Mouse (Mus musculus) hindbrain, embryonic 12.5 days (tissue): ENCODE data around the gene Galnt9. TPM values are rescaled to one million over a fixed set of nuclear protein-coding genes. Genes with fewer than 3 reads are reported as not detected.

Experiments used
- ATAC-seq: fragments of 200-750 bp; cut with Nextera tagmentation; 2 replicates; pipeline ENCODE4 v1.8.0; 2017; ENCODE audit warnings: moderate TSS enrichment; ENCODE audit not compliant: low FRiP score
- H3K27ac ChIP-seq: fragments of 300-500 bp; sonication (generic); 2 replicates; pipeline ENCODE4 v1.5.1; 2016; ENCODE audit warnings: mild to moderate bottlenecking
- H3K27me3 ChIP-seq: fragments of 300-500 bp; sonication (generic); 2 replicates; pipeline ENCODE4 v1.6.1; 2016; ENCODE audit warnings: mild to moderate bottlenecking
- H3K36me3 ChIP-seq: fragments of 300-500 bp; sonication (generic); 2 replicates; pipeline ENCODE4 v1.6.1; 2016; ENCODE audit warnings: mild to moderate bottlenecking
- H3K4me1 ChIP-seq: fragments of 300-500 bp; sonication (generic); 2 replicates; pipeline ENCODE4 v1.6.1; 2016
- H3K4me2 ChIP-seq: fragments of 300-500 bp; sonication (generic); replicated peaks from 2 replicates; pipeline ENCODE4 v1.6.1; 2016; ENCODE audit warnings: mild to moderate bottlenecking
- H3K4me3 ChIP-seq: fragments of 300-500 bp; sonication (generic); 2 replicates; pipeline ENCODE4 v1.5.1; 2016; ENCODE audit warnings: mild to moderate bottlenecking
- H3K9ac ChIP-seq: fragments of 300-500 bp; sonication (generic); 2 replicates; pipeline ENCODE4 v1.6.1; 2016; ENCODE audit warnings: mild to moderate bottlenecking, moderate library complexity
- H3K9me3 ChIP-seq: fragments of 300-500 bp; sonication (generic); replicated peaks from 2 replicates; pipeline ENCODE4 v1.6.1; 2016; ENCODE audit warnings: mild to moderate bottlenecking
- WGBS: fragments of 180-500 bp; shearing (Covaris S2); methylation state at CpG from one replicate; pipeline ENCODE4 v1.1.7; 2016; 5-methylcytosine and 5-hydroxymethylcytosine counted together
- polyA plus RNA-seq: library from polyadenylated mRNA; unstranded; fragments of >200 nt; fragmentation: Nextera tagmentation; extraction: Ambion mirVana; gene quantifications from 2 replicates; pipeline ENCODE4 v1.2.1, GENCODE M21; 2016

Galnt9 gene
- polyA plus RNA-seq, 1 experiment from 2014 or later: 8.8 TPM

GRCm38 (mm10) chr5:110541456-110541855 is 2.7 kb upstream of the Galnt9 start:
- peaks cover 21% of the 10 kb centered on the region for H3K4me1 ChIP-seq
- H3K36me3 ChIP-seq: no peaks in the 10 kb centered on the region
- H3K27me3 ChIP-seq: peaks cover 44% of the 10 kb centered on the region
- H3K4me2 ChIP-seq: no peak overlapping the region
- no peaks in the 10 kb centered on the region for H3K9me3 ChIP-seq
- WGBS: 70% methylated on average over 6 of the region's 6 CpGs
- no peak overlapping the region for H3K27ac ChIP-seq
- no peak overlapping the region for H3K4me3 ChIP-seq
- H3K9ac ChIP-seq: no peak overlapping the region
- ATAC-seq: no peak

- Histone ChIP-seq H3K36me3 (no peaks in the 10 kb centered on the region), H3K4me2 (peak overlapping the region; percentile 80), H3K4me3 (peak overlapping the region; percentile 52), H3K4me1 (peaks cover 21% of the 10 kb centered on the region), H3K9ac (peak overlapping the region; percentile 69), H3K9me3 (no peaks in the 10 kb centered on the region), H3K27ac (0 out of 2 replicates have a peak overlapping the region, but pooled peaks have one; percentile 55), H3K27me3 (peaks cover 55% of the 10 kb centered on the region)
- WGBS: 2% methylated on average over 24 of the region's 24 CpGs
- ATAC-seq: peak; percentile 44; the same call in 1 of the 2 replicates
Measured at GRCm38 (mm10) chr5:110544691-110545069, 525 bp downstream of the Galnt9 start.

GRCm38 (mm10) chr5:110545311-110545710 is 1.2 kb downstream of the Galnt9 start:
- Histone ChIP-seq H3K9me3 (no peaks in the 10 kb centered on the region), H3K4me3 (peak overlapping the region; percentile 52), H3K4me1 (peaks cover 21% of the 10 kb centered on the region), H3K9ac (no peak overlapping the region), H3K27me3 (peaks cover 55% of the 10 kb centered on the region), H3K27ac (no peak overlapping the region), H3K4me2 (peak overlapping the region; percentile 80), H3K36me3 (no peaks in the 10 kb centered on the region)
- no peak for ATAC-seq
- WGBS: 75% methylated on average over 7 of the region's 7 CpGs

GRCm38 (mm10) chr5:110546136-110546535 is 2.0 kb downstream of the Galnt9 start:
- H3K27me3 ChIP-seq: peaks cover 57% of the 10 kb centered on the region
- ATAC-seq: no peak
- no peaks in the 10 kb centered on the region for H3K9me3 ChIP-seq
- H3K4me3 ChIP-seq: no peak overlapping the region
- H3K9ac ChIP-seq: no peak overlapping the region
- WGBS: 83% methylated on average over 11 of the region's 11 CpGs
- no peaks in the 10 kb centered on the region for H3K36me3 ChIP-seq
- peak overlapping the region; percentile 80; the same call in 1 of the 2 replicates for H3K4me2 ChIP-seq
- H3K4me1 ChIP-seq: peaks cover 21% of the 10 kb centered on the region
- no peak overlapping the region for H3K27ac ChIP-seq

GRCm38 (mm10) chr5:110546726-110547406 is 2.7 kb downstream of the Galnt9 start:
- H3K27me3 ChIP-seq: peaks cover 60% of the 10 kb centered on the region
- no peak overlapping the region for H3K27ac ChIP-seq
- no peaks in the 10 kb centered on the region for H3K9me3 ChIP-seq
- ATAC-seq: no peak
- H3K36me3 ChIP-seq: no peaks in the 10 kb centered on the region
- peaks cover 21% of the 10 kb centered on the region for H3K4me1 ChIP-seq
- H3K4me3 ChIP-seq: no peak overlapping the region
- WGBS: 74% methylated on average over 5 of the region's 5 CpGs
- no peak overlapping the region for H3K4me2 ChIP-seq
- no peak overlapping the region for H3K9ac ChIP-seq

- peaks cover 49% of the 10 kb centered on the region for H3K27me3 ChIP-seq
- 32% methylated on average over 7 of the region's 7 CpGs for WGBS
- H3K9ac ChIP-seq: no peak overlapping the region
- no peak overlapping the region for H3K4me3 ChIP-seq
- no peak for ATAC-seq
- H3K4me2 ChIP-seq: no peak overlapping the region
- no peaks in the 10 kb centered on the region for H3K36me3 ChIP-seq
- no peaks in the 10 kb centered on the region for H3K9me3 ChIP-seq
- H3K4me1 ChIP-seq: peaks cover 31% of the 10 kb centered on the region
- no peak overlapping the region for H3K27ac ChIP-seq
Measured at GRCm38 (mm10) chr5:110548446-110548845, 4.3 kb downstream of the Galnt9 start.

GRCm38 (mm10) chr5:110550189-110550588 is 6.0 kb downstream of the Galnt9 start:
- H3K9me3 ChIP-seq: no peaks in the 10 kb centered on the region
- H3K4me3 ChIP-seq: no peak overlapping the region
- no peaks in the 10 kb centered on the region for H3K36me3 ChIP-seq
- no peak overlapping the region for H3K9ac ChIP-seq
- no peak for ATAC-seq
- WGBS: 76% methylated on average over 2 of the region's 2 CpGs
- H3K4me2 ChIP-seq: no peak overlapping the region
- H3K27ac ChIP-seq: no peak overlapping the region
- H3K27me3 ChIP-seq: peaks cover 32% of the 10 kb centered on the region
- H3K4me1 ChIP-seq: peaks cover 20% of the 10 kb centered on the region

GRCm38 (mm10) chr5:110550841-110551240 is 6.7 kb downstream of the Galnt9 start:
- Histone ChIP-seq H3K4me1 (peaks cover 14% of the 10 kb centered on the region), H3K9ac (no peak overlapping the region), H3K27me3 (peaks cover 25% of the 10 kb centered on the region), H3K9me3 (no peaks in the 10 kb centered on the region), H3K36me3 (no peaks in the 10 kb centered on the region), H3K27ac (no peak overlapping the region), H3K4me2 (no peak overlapping the region), H3K4me3 (no peak overlapping the region)
- WGBS: 27% methylated on average over 4 of the region's 4 CpGs
- ATAC-seq: no peak

GRCm38 (mm10) chr5:110552005-110552404 is 7.8 kb downstream of the Galnt9 start:
- Histone ChIP-seq H3K4me1 (peaks cover 12% of the 10 kb centered on the region), H3K9me3 (no peaks in the 10 kb centered on the region), H3K4me2 (no peak overlapping the region), H3K27ac (no peak overlapping the region), H3K36me3 (no peaks in the 10 kb centered on the region), H3K27me3 (peaks cover 13% of the 10 kb centered on the region), H3K9ac (no peak overlapping the region), H3K4me3 (no peak overlapping the region)
- ATAC-seq: no peak
- 79% methylated on average over 3 of the region's 3 CpGs for WGBS

GRCm38 (mm10) chr5:110553315-110553714 is 9.2 kb downstream of the Galnt9 start:
- Histone ChIP-seq H3K4me1 (peaks cover 12% of the 10 kb centered on the region), H3K27me3 (peaks cover 7% of the 10 kb centered on the region; the same call in 1 of the 2 replicates)

GRCm38 (mm10) chr5:110555198-110555597 is 11.0 kb downstream of the Galnt9 start:
- WGBS: 38% methylated on average over 2 of the region's 2 CpGs
- no peaks in the 10 kb centered on the region for H3K36me3 ChIP-seq
- no peak overlapping the region for H3K4me3 ChIP-seq
- no peak overlapping the region for H3K9ac ChIP-seq
- H3K4me1 ChIP-seq: peaks cover 12% of the 10 kb centered on the region
- H3K9me3 ChIP-seq: no peaks in the 10 kb centered on the region
- H3K27ac ChIP-seq: no peak overlapping the region
- no peak for ATAC-seq
- no peak overlapping the region for H3K4me2 ChIP-seq
- peaks cover 7% of the 10 kb centered on the region; the same call in 1 of the 2 replicates for H3K27me3 ChIP-seq

More at GRCm38 (mm10) chr5:110553315-110553714, 9.2 kb downstream of the Galnt9 start:
- peak; percentile 86 for ATAC-seq
- Histone ChIP-seq H3K9ac (no peak overlapping the region), H3K4me3 (no peak overlapping the region), H3K36me3 (no peaks in the 10 kb centered on the region), H3K4me2 (no peak overlapping the region), H3K27ac (peak overlapping the region; percentile 57), H3K9me3 (no peaks in the 10 kb centered on the region)
- 46% methylated on average over 4 of the region's 4 CpGs for WGBS

- H3K4me2 ChIP-seq: no peak overlapping the region
- H3K9ac ChIP-seq: no peak overlapping the region
- WGBS: 17% methylated on average over 8 of the region's 8 CpGs
- no peak for ATAC-seq
- no peak overlapping the region for H3K27ac ChIP-seq
- H3K4me1 ChIP-seq: peaks cover 3% of the 10 kb centered on the region; the same call in 1 of the 2 replicates
- no peaks in the 10 kb centered on the region for H3K36me3 ChIP-seq
- H3K4me3 ChIP-seq: no peak overlapping the region
- no peaks in the 10 kb centered on the region for H3K9me3 ChIP-seq
- no peaks in the 10 kb centered on the region for H3K27me3 ChIP-seq
Measured at GRCm38 (mm10) chr5:110558368-110558767, 14.2 kb downstream of the Galnt9 start.

- no peak overlapping the region for H3K27ac ChIP-seq
- no peaks in the 10 kb centered on the region for H3K9me3 ChIP-seq
- H3K27me3 ChIP-seq: no peaks in the 10 kb centered on the region
- no peak overlapping the region for H3K9ac ChIP-seq
- no peak overlapping the region for H3K4me3 ChIP-seq
- no peaks in the 10 kb centered on the region for H3K36me3 ChIP-seq
- H3K4me1 ChIP-seq: no peaks in the 10 kb centered on the region
- no peak for ATAC-seq
- WGBS: 92% methylated on average over 8 of the region's 8 CpGs
- no peak overlapping the region for H3K4me2 ChIP-seq
Measured at GRCm38 (mm10) chr5:110559679-110560078, 15.5 kb downstream of the Galnt9 start.
